Mouse (Mus musculus) embryonic facial prominence, embryonic 11.5 days (tissue): ENCODE results near the gene Tmem102. TPM values are rescaled to one million over a fixed set of nuclear protein-coding genes. Genes with fewer than 3 reads are reported as not detected.

Experiments
- ATAC-seq: fragments of 200-750 bp; cut with Nextera tagmentation; replicated peaks from 2 replicates; pipeline ENCODE4 v1.8.0; 2017; ENCODE audit warnings: low read depth; ENCODE audit not compliant: insufficient number of reproducible peaks, low FRiP score, low TSS enrichment
- DNase-seq: peaks from one replicate; pipeline ENCODE4 v3.0.0-alpha.2; 2015; ENCODE audit warnings: low spot score
- H3K27ac ChIP-seq: fragments of 300-500 bp; sonication (generic); replicated peaks from 2 replicates; pipeline ENCODE4 v1.5.1; 2014; ENCODE audit warnings: mild to moderate bottlenecking, low read depth, low read length, control low read depth
- H3K27me3 ChIP-seq: fragments of 300-500 bp; sonication (generic); 2 replicates; pipeline ENCODE4 v1.6.1; 2014; ENCODE audit warnings: mild to moderate bottlenecking, low read length, moderate library complexity, mixed read lengths; ENCODE audit not compliant: control insufficient read depth, insufficient read depth
- H3K36me3 ChIP-seq: fragments of 300-500 bp; sonication (generic); replicated peaks from 2 replicates; pipeline ENCODE4 v1.6.1; 2014; ENCODE audit warnings: low read depth, mild to moderate bottlenecking, low read length, moderate library complexity, mixed read lengths; ENCODE audit not compliant: control insufficient read depth, insufficient read depth
- H3K4me1 ChIP-seq: fragments of 300-500 bp; sonication (generic); 2 replicates; pipeline ENCODE4 v1.6.1; 2014; ENCODE audit warnings: low read length, mixed read lengths; ENCODE audit not compliant: control insufficient read depth, insufficient read depth
- H3K4me2 ChIP-seq: fragments of 300-500 bp; sonication (generic); 2 replicates; pipeline ENCODE4 v1.6.1; 2014; ENCODE audit warnings: low read depth, mild to moderate bottlenecking, control low read depth, low read length, moderate library complexity
- H3K4me3 ChIP-seq: fragments of 300-500 bp; sonication (generic); 2 replicates; pipeline ENCODE4 v1.5.1; 2014; ENCODE audit warnings: low read depth, low read length, control low read depth
- H3K9ac ChIP-seq: fragments of 300-500 bp; sonication (generic); replicated peaks from 2 replicates; pipeline ENCODE4 v1.6.1; 2014; ENCODE audit warnings: mild to moderate bottlenecking, control low read depth, low read length
- H3K9me3 ChIP-seq: fragments of 300-500 bp; sonication (generic); replicated peaks from 2 replicates; pipeline ENCODE4 v1.6.1; 2016; ENCODE audit warnings: mild to moderate bottlenecking, low read length, inconsistent platforms, mixed read lengths; ENCODE audit not compliant: control insufficient read depth
- WGBS: fragments of 180-500 bp; shearing (Covaris S2); extraction: QIAGEN DNeasy Blood & Tissue Kit; methylation state at CpG from one replicate; pipeline ENCODE4 v1.1.7; 2014; 5-methylcytosine and 5-hydroxymethylcytosine counted together
- polyA plus RNA-seq: library from polyadenylated mRNA; unstranded; fragments of >200 nt; fragmentation: Nextera tagmentation; extraction: Ambion mirVana; gene quantifications from 2 replicates; pipeline ENCODE4 v1.2.1, GENCODE M21; 2014

Gene Tmem102
- polyA plus RNA-seq, 1 experiment from 2014 or later: 2.1 TPM

- Histone ChIP-seq H3K4me2 (peak within 1 kb of the TSS; percentile 59), H3K36me3 (no peaks in the 10 kb centered on the region), H3K9ac (peak within 1 kb of the TSS; percentile 79), H3K27ac (peak within 1 kb of the TSS; percentile 97), H3K9me3 (no peaks in the 10 kb centered on the region), H3K4me3 (peak within 1 kb of the TSS; percentile 53), H3K27me3 (no peaks in the 10 kb centered on the region), H3K4me1 (peaks cover 4% of the 10 kb centered on the region)
- peak; percentile 88 for ATAC-seq
- DNase-seq: peak; percentile 97
- WGBS: under 1% methylated on average over 36 of the region's 36 CpGs
Observed at GRCm38 (mm10) chr11:69758478-69758970, 46.9 kb downstream of the Tmem102 start, which contains the start of gene Polr2a. TSS of gene Polr2a (minus strand) at chr11:69758637.

- Histone ChIP-seq H3K4me3 (peak overlapping the region; percentile 53), H3K9me3 (no peaks in the 10 kb centered on the region), H3K4me2 (peak overlapping the region; percentile 53), H3K4me1 (peaks cover 4% of the 10 kb centered on the region), H3K36me3 (no peaks in the 10 kb centered on the region), H3K27ac (peak overlapping the region; percentile 97), H3K27me3 (no peaks in the 10 kb centered on the region), H3K9ac (peak overlapping the region; percentile 79)
- 0% methylated on average over 23 of the region's 26 CpGs for WGBS
- peak; percentile 86 for ATAC-seq
- peak; percentile 96 for DNase-seq
Observed at GRCm38 (mm10) chr11:69758090-69758456, 47.4 kb downstream of the Tmem102 start.

- Histone ChIP-seq H3K4me3 (peak overlapping the region; percentile 53), H3K36me3 (no peaks in the 10 kb centered on the region), H3K27ac (0 out of 2 replicates have a peak overlapping the region, but pooled peaks have one; percentile 7), H3K4me2 (peak overlapping the region; percentile 53), H3K9ac (peak overlapping the region; percentile 79), H3K4me1 (peaks cover 4% of the 10 kb centered on the region), H3K27me3 (no peaks in the 10 kb centered on the region), H3K9me3 (no peaks in the 10 kb centered on the region)
- 48% methylated on average over 9 of the region's 9 CpGs for WGBS
- DNase-seq (no peak), ATAC-seq (no peak)
Observed at GRCm38 (mm10) chr11:69757303-69758089, 47.9 kb downstream of the Tmem102 start.

- Histone ChIP-seq H3K4me2 (no peak overlapping the region), H3K4me3 (no peak overlapping the region), H3K9ac (no peak overlapping the region), H3K9me3 (no peaks in the 10 kb centered on the region), H3K4me1 (no peaks in the 10 kb centered on the region), H3K27me3 (no peaks in the 10 kb centered on the region), H3K27ac (no peak overlapping the region), H3K36me3 (no peaks in the 10 kb centered on the region)
- WGBS: 65% methylated on average over 3 of the region's 3 CpGs
- ATAC-seq: no peak
- peak; percentile 71 for DNase-seq
Observed at GRCm38 (mm10) chr11:69754701-69755100, 50.7 kb downstream of the Tmem102 start.

- no peaks in the 10 kb centered on the region for H3K9me3 ChIP-seq
- no peak overlapping the region for H3K9ac ChIP-seq
- 92% methylated on average over 5 of the region's 5 CpGs for WGBS
- ATAC-seq: no peak
- no peak overlapping the region for H3K4me3 ChIP-seq
- H3K27me3 ChIP-seq: no peaks in the 10 kb centered on the region
- H3K4me1 ChIP-seq: no peaks in the 10 kb centered on the region
- no peaks in the 10 kb centered on the region for H3K36me3 ChIP-seq
- DNase-seq: no peak
- no peak overlapping the region for H3K4me2 ChIP-seq
- H3K27ac ChIP-seq: no peak overlapping the region
Observed at GRCm38 (mm10) chr11:69754233-69754632, 51.2 kb downstream of the Tmem102 start.

Other genes starting within 250 kb of the Tmem102 start
- 11.2 and 11.3 TPM in 2 replicates for gene Efnb3, start 245.4 kb downstream of the Tmem102 start, polyA plus RNA-seq
- gene Wrap53, start 225.4 kb downstream of the Tmem102 start, polyA plus RNA-seq: 40.2 and 40.9 TPM in 2 replicates
- 200 and 215 TPM in 2 replicates for gene Trp53, start 225.3 kb downstream of the Tmem102 start, polyA plus RNA-seq
- gene Atp1b2, start 199.7 kb downstream of the Tmem102 start, polyA plus RNA-seq: 5.2 and 6.0 TPM in 2 replicates
- 0.14 TPM in 1 of 2 replicates, not detected in the other for gene Shbg, start 187.7 kb downstream of the Tmem102 start, polyA plus RNA-seq
- 15.0 and 19.4 TPM in 2 replicates for gene Sat2, start 183.6 kb downstream of the Tmem102 start, polyA plus RNA-seq
- gene Fxr2, start 172.6 kb downstream of the Tmem102 start, polyA plus RNA-seq: 24.3 and 30.9 TPM in 2 replicates
- not detected in 2 replicates for gene Sox15, start 150.3 kb downstream of the Tmem102 start, polyA plus RNA-seq
- gene Mpdu1, start 143.0 kb downstream of the Tmem102 start, polyA plus RNA-seq: 25.9 and 28.0 TPM in 2 replicates
- gene Cd68, start 139.5 kb downstream of the Tmem102 start, polyA plus RNA-seq: 5.5 and 7.6 TPM in 2 replicates
- 959 and 1,000 TPM in 2 replicates for gene Eif4a1, start 133.2 kb downstream of the Tmem102 start, polyA plus RNA-seq
- 106 and 108 TPM in 2 replicates for gene Senp3, start 123.5 kb downstream of the Tmem102 start, polyA plus RNA-seq
- gene Tnfsf13, start 119.8 kb downstream of the Tmem102 start, polyA plus RNA-seq: 0.24 and 0.42 TPM in 2 replicates
- 3.6 and 4.3 TPM in 2 replicates for gene Tnfsf12, start 109.8 kb downstream of the Tmem102 start, polyA plus RNA-seq
- 1.2 and 1.5 TPM in 2 replicates for gene Tnfsfm13, start 109.5 kb downstream of the Tmem102 start, polyA plus RNA-seq
- 51.4 and 56.5 TPM in 2 replicates for gene Polr2a, start 47.0 kb downstream of the Tmem102 start, polyA plus RNA-seq
- gene Slc35g3, start 43.7 kb downstream of the Tmem102 start, polyA plus RNA-seq: 0.18 TPM in 1 of 2 replicates, not detected in the other
- 1.1 and 1.2 TPM in 2 replicates for gene Zbtb4, start 39.7 kb downstream of the Tmem102 start, polyA plus RNA-seq
- 3.0 and 3.6 TPM in 2 replicates for gene Chrnb1, start 9.7 kb downstream of the Tmem102 start, polyA plus RNA-seq
- 0.92 and 0.97 TPM in 2 replicates for gene Fgf11, start 3.8 kb downstream of the Tmem102 start, polyA plus RNA-seq
- gene Gm39566, start 9.7 kb upstream of the Tmem102 start, polyA plus RNA-seq: not detected in 2 replicates
- not detected in 2 replicates for gene Spem2, start 12.8 kb upstream of the Tmem102 start, polyA plus RNA-seq
- gene Spem1, start 16.6 kb upstream of the Tmem102 start, polyA plus RNA-seq: 0.27 TPM in 1 of 2 replicates, not detected in the other
- gene Nlgn2, start 32.2 kb upstream of the Tmem102 start, polyA plus RNA-seq: 8.2 and 9.1 TPM in 2 replicates
- 294 and 335 TPM in 2 replicates for gene Tmem256, start 32.9 kb upstream of the Tmem102 start, polyA plus RNA-seq
- gene Plscr3, start 40.8 kb upstream of the Tmem102 start, polyA plus RNA-seq: 90.0 and 102 TPM in 2 replicates
- gene Tnk1, start 53.1 kb upstream of the Tmem102 start, polyA plus RNA-seq: 1.1 and 1.9 TPM in 2 replicates
- gene Tmem95, start 72.4 kb upstream of the Tmem102 start, polyA plus RNA-seq: not detected in 2 replicates
- gene Kctd11, start 75.8 kb upstream of the Tmem102 start, polyA plus RNA-seq: 3.2 and 3.5 TPM in 2 replicates
- gene Acap1, start 89.9 kb upstream of the Tmem102 start, polyA plus RNA-seq: 0.56 and 0.60 TPM in 2 replicates
- 17.6 and 20.7 TPM in 2 replicates for gene 2810408A11Rik, start 95.4 kb upstream of the Tmem102 start, polyA plus RNA-seq
- 11.5 and 13.8 TPM in 2 replicates for gene Neurl4, start 95.4 kb upstream of the Tmem102 start, polyA plus RNA-seq
- gene Gps2, start 108.3 kb upstream of the Tmem102 start, polyA plus RNA-seq: 76.2 and 81.8 TPM in 2 replicates
- 2,030 and 2,067 TPM in 2 replicates for gene Eif5a, start 116.3 kb upstream of the Tmem102 start, polyA plus RNA-seq
- 5.5 and 6.6 TPM in 2 replicates for gene Ybx2, start 130.2 kb upstream of the Tmem102 start, polyA plus RNA-seq
- gene Slc2a4, start 142.6 kb upstream of the Tmem102 start, polyA plus RNA-seq: 20.2 and 20.5 TPM in 2 replicates
- 17.1 and 22.0 TPM in 2 replicates for gene Cldn7, start 159.2 kb upstream of the Tmem102 start, polyA plus RNA-seq
- gene Ctdnep1, start 175.5 kb upstream of the Tmem102 start, polyA plus RNA-seq: 26.2 and 26.5 TPM in 2 replicates
- gene Elp5, start 176.9 kb upstream of the Tmem102 start, polyA plus RNA-seq: 156 and 157 TPM in 2 replicates
- gene Gabarap, start 185.5 kb upstream of the Tmem102 start, polyA plus RNA-seq: 474 and 509 TPM in 2 replicates
- gene Phf23, start 190.2 kb upstream of the Tmem102 start, polyA plus RNA-seq: 57.7 and 58.0 TPM in 2 replicates
- 34.9 and 35.7 TPM in 2 replicates for gene Dvl2, start 195.0 kb upstream of the Tmem102 start, polyA plus RNA-seq
- gene Acadvl, start 209.8 kb upstream of the Tmem102 start, polyA plus RNA-seq: 54.2 and 57.6 TPM in 2 replicates
- gene Dlg4, start 211.3 kb upstream of the Tmem102 start, polyA plus RNA-seq: 7.6 and 11.2 TPM in 2 replicates
- gene Asgr1, start 248.5 kb upstream of the Tmem102 start, polyA plus RNA-seq: 0.46 and 0.95 TPM in 2 replicates